Mouse (Mus musculus) forebrain, embryonic 16.5 days (tissue): ENCODE data around the gene Soat2. TPM values are rescaled to one million over a fixed set of nuclear protein-coding genes. Genes with fewer than 3 reads are reported as not detected.
"Not testable (repeated sequence)": the region's sequence is repeated elsewhere in the genome, so short reads cannot be mapped to it uniquely, and the experiment has no call there.

Experiments used
- ATAC-seq: fragments of 200-750 bp; cut with Nextera tagmentation; 2 replicates; pipeline ENCODE4 v1.8.0; 2017; ENCODE audit warnings: mild to moderate bottlenecking, moderate library complexity
- H3K27ac ChIP-seq: fragments of 300-500 bp; sonication (generic); 2 replicates; pipeline ENCODE4 v1.5.1; 2014; ENCODE audit warnings: low read length, control low read depth
- H3K27me3 ChIP-seq: fragments of 300-500 bp; sonication (generic); replicated peaks from 2 replicates; pipeline ENCODE4 v1.6.1; 2014; ENCODE audit warnings: low read length; ENCODE audit not compliant: control insufficient read depth, insufficient read depth
- H3K36me3 ChIP-seq: fragments of 300-500 bp; sonication (generic); 2 replicates; pipeline ENCODE4 v1.6.1; 2014; ENCODE audit not compliant: control insufficient read depth, insufficient read depth
- H3K4me1 ChIP-seq: fragments of 300-500 bp; sonication (generic); replicated peaks from 2 replicates; pipeline ENCODE4 v1.6.1; 2014; ENCODE audit warnings: low read length; ENCODE audit not compliant: control insufficient read depth, insufficient read depth
- H3K4me2 ChIP-seq: fragments of 300-500 bp; sonication (generic); 2 replicates; pipeline ENCODE4 v1.6.1; 2014; ENCODE audit warnings: mild to moderate bottlenecking, low read length, control low read depth
- H3K4me3 ChIP-seq: fragments of 300-500 bp; sonication (generic); replicated peaks from 2 replicates; pipeline ENCODE4 v1.5.1; 2014; ENCODE audit warnings: mild to moderate bottlenecking, low read length, control low read depth
- H3K9ac ChIP-seq: fragments of 300-500 bp; sonication (generic); replicated peaks from 2 replicates; pipeline ENCODE4 v1.6.1; 2014; ENCODE audit warnings: low read depth, low read length, control low read depth
- H3K9me3 ChIP-seq: fragments of 300-500 bp; sonication (generic); 2 replicates; pipeline ENCODE4 v1.6.1; 2016; ENCODE audit warnings: low read length; ENCODE audit not compliant: control insufficient read depth
- WGBS: fragments of 180-500 bp; shearing (Covaris S2); extraction: QIAGEN DNeasy Blood & Tissue Kit; methylation state at CpG from one replicate; pipeline ENCODE4 v1.1.7; 2014; 5-methylcytosine and 5-hydroxymethylcytosine counted together
- polyA plus RNA-seq: library from polyadenylated mRNA; unstranded; fragments of >200 nt; fragmentation: Nextera tagmentation; extraction: Ambion mirVana; gene quantifications from 2 replicates; pipeline ENCODE4 v1.2.1, GENCODE M21; 2015

Soat2 gene
- polyA plus RNA-seq, 1 experiment from 2014 or later = not detected

GRCm38 (mm10) chr15:102155006-102155405 is 4.7 kb downstream of the Soat2 start:
- not testable (repeated sequence) for ATAC-seq, H3K9ac ChIP-seq, H3K4me2 ChIP-seq, H3K4me3 ChIP-seq, H3K36me3 ChIP-seq, H3K9me3 ChIP-seq, H3K4me1 ChIP-seq, H3K27ac ChIP-seq, H3K27me3 ChIP-seq
- WGBS = 92% methylated on average over 6 of the region's 6 CpGs

- ATAC-seq = no peak
- Histone ChIP-seq H3K36me3 (no peaks in the 10 kb centered on the region), H3K27ac (no peak overlapping the region), H3K4me2 (no peak overlapping the region), H3K9me3 (no peaks in the 10 kb centered on the region), H3K4me3 (no peak overlapping the region), H3K4me1 (no peaks in the 10 kb centered on the region), H3K9ac (no peak overlapping the region), H3K27me3 (no peaks in the 10 kb centered on the region)
- 29% methylated on average over 20 of the region's 20 CpGs for WGBS
These were observed 6.5 kb downstream of the Soat2 start for GRCm38 (mm10) chr15:102156836-102157235.

- H3K9me3 ChIP-seq = no peaks in the 10 kb centered on the region
- no peaks in the 10 kb centered on the region for H3K36me3 ChIP-seq
- H3K27ac ChIP-seq = no peak overlapping the region
- 70% methylated on average over 25 of the region's 27 CpGs for WGBS
- H3K9ac ChIP-seq = no peak overlapping the region
- H3K4me1 ChIP-seq = no peaks in the 10 kb centered on the region
- no peaks in the 10 kb centered on the region for H3K27me3 ChIP-seq
- H3K4me2 ChIP-seq = no peak overlapping the region
- no peak overlapping the region for H3K4me3 ChIP-seq
- no peak for ATAC-seq
These were observed 10.2 kb downstream of the Soat2 start for GRCm38 (mm10) chr15:102160415-102161060.

GRCm38 (mm10) chr15:102163900-102164693 is 13.8 kb downstream of the Soat2 start:
- no peaks in the 10 kb centered on the region for H3K9me3 ChIP-seq
- H3K9ac ChIP-seq = no peak overlapping the region
- H3K4me1 ChIP-seq = no peaks in the 10 kb centered on the region
- H3K27me3 ChIP-seq = no peaks in the 10 kb centered on the region
- H3K4me3 ChIP-seq = no peak overlapping the region
- H3K4me2 ChIP-seq = no peak overlapping the region
- H3K36me3 ChIP-seq = no peaks in the 10 kb centered on the region
- ATAC-seq = no peak
- WGBS = 58% methylated on average over 3 of the region's 3 CpGs
- H3K27ac ChIP-seq = no peak overlapping the region

- H3K4me3 ChIP-seq = no peak overlapping the region
- H3K4me1 ChIP-seq = no peaks in the 10 kb centered on the region
- H3K9me3 ChIP-seq = no peaks in the 10 kb centered on the region
- H3K27ac ChIP-seq = no peak overlapping the region
- H3K36me3 ChIP-seq = no peaks in the 10 kb centered on the region
- no peak overlapping the region for H3K4me2 ChIP-seq
- WGBS = 70% methylated on average over 6 of the region's 6 CpGs
- no peak for ATAC-seq
- H3K9ac ChIP-seq = no peak overlapping the region
- H3K27me3 ChIP-seq = no peaks in the 10 kb centered on the region
These were observed 15.3 kb downstream of the Soat2 start for GRCm38 (mm10) chr15:102165468-102166100.

- Histone ChIP-seq H3K4me3 (no peak overlapping the region), H3K36me3 (no peaks in the 10 kb centered on the region), H3K9me3 (no peaks in the 10 kb centered on the region), H3K4me2 (no peak overlapping the region), H3K27ac (no peak overlapping the region), H3K9ac (no peak overlapping the region), H3K4me1 (no peaks in the 10 kb centered on the region), H3K27me3 (no peaks in the 10 kb centered on the region)
- ATAC-seq = no peak
- 71% methylated on average over 6 of the region's 6 CpGs for WGBS
These were observed 17.3 kb downstream of the Soat2 start for GRCm38 (mm10) chr15:102167620-102168021.

- H3K4me3 ChIP-seq = no peak overlapping the region
- no peak overlapping the region for H3K27ac ChIP-seq
- no peaks in the 10 kb centered on the region for H3K4me1 ChIP-seq
- ATAC-seq = no peak
- no peaks in the 10 kb centered on the region for H3K27me3 ChIP-seq
- H3K36me3 ChIP-seq = no peaks in the 10 kb centered on the region
- H3K9me3 ChIP-seq = no peaks in the 10 kb centered on the region
- 63% methylated on average over 2 of the region's 2 CpGs for WGBS
- no peak overlapping the region for H3K9ac ChIP-seq
- no peak overlapping the region for H3K4me2 ChIP-seq
These were observed 18.7 kb downstream of the Soat2 start for GRCm38 (mm10) chr15:102169064-102169463.

- Histone ChIP-seq H3K9me3 (no peaks in the 10 kb centered on the region), H3K27me3 (no peaks in the 10 kb centered on the region), H3K4me2 (no peak overlapping the region), H3K27ac (no peak overlapping the region), H3K36me3 (no peaks in the 10 kb centered on the region), H3K4me3 (no peak overlapping the region), H3K9ac (no peak overlapping the region), H3K4me1 (no peaks in the 10 kb centered on the region)
- ATAC-seq = no peak
- WGBS = 87% methylated on average over 3 of the region's 3 CpGs
These were observed 23.3 kb downstream of the Soat2 start for GRCm38 (mm10) chr15:102173581-102173980.

- Histone ChIP-seq H3K4me2 (no peak overlapping the region), H3K4me3 (no peak overlapping the region), H3K9ac (no peak overlapping the region), H3K4me1 (no peaks in the 10 kb centered on the region), H3K27me3 (no peaks in the 10 kb centered on the region), H3K36me3 (no peaks in the 10 kb centered on the region), H3K9me3 (no peaks in the 10 kb centered on the region), H3K27ac (no peak overlapping the region)
- no peak for ATAC-seq
- 89% methylated on average over 16 of the region's 16 CpGs for WGBS
These were observed 25.5 kb downstream of the Soat2 start for GRCm38 (mm10) chr15:102175736-102176319.
